Mouse (Mus musculus) cerebellum, adult 2 months (tissue): ENCODE results near the gene Smoc1.

ENCODE experiments used
- CTCF ChIP-seq: fragments of 200-500 bp; IDR thresholded peaks from 2 replicates; pipeline ENCODE4 v1.5.1; 2011; ENCODE audit warnings: low read depth, mild to moderate bottlenecking, control low read depth, low read length, moderate library complexity, borderline replicate concordance; ENCODE audit not compliant: insufficient read depth
- POLR2A ChIP-seq: fragments of 200-500 bp; IDR thresholded peaks from 2 replicates; pipeline ENCODE4 v1.6.1; 2011; ENCODE audit warnings: low read length, control low read depth, borderline replicate concordance; ENCODE audit not compliant: insufficient read depth

DNA sequence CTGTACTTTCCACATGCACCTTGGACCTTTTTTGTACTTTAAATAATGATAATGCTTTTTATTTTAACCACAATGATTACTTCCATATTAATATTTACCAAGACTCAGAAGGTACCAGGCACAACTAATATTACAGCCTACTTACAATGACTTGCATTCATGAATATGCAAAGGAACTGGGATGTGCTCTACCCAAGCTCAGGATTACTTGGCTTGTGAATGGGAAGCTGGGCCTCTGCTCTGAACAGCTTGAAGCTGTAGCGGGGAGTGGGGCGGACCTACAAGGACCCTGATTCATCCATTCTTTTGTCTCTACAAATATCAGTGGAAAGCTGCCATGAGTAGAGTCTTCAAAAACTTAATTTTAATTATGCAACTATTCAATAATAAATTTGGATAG lies 47.5 kb downstream of the Smoc1 start:
- TF ChIP-seq POLR2A (no peak), CTCF (no peak)
